Mouse (Mus musculus) stomach, adult 2 months (tissue): ENCODE measurements around the gene Ndufb11. TPM values are rescaled to one million over a fixed set of nuclear protein-coding genes. Genes with fewer than 3 reads are reported as not detected.

ENCODE experiments used
- polyA plus RNA-seq: library from polyadenylated mRNA; depleted of rRNA; stranded (reverse); fragments of >200 nt; gene quantifications from 2 replicates; pipeline ENCODE4 v1.2.3, GENCODE M21; 2012; rRNA removed

Ndufb11 gene
- polyA plus RNA-seq = 39.1 and 42.1 TPM in 2 replicates

DNA sequence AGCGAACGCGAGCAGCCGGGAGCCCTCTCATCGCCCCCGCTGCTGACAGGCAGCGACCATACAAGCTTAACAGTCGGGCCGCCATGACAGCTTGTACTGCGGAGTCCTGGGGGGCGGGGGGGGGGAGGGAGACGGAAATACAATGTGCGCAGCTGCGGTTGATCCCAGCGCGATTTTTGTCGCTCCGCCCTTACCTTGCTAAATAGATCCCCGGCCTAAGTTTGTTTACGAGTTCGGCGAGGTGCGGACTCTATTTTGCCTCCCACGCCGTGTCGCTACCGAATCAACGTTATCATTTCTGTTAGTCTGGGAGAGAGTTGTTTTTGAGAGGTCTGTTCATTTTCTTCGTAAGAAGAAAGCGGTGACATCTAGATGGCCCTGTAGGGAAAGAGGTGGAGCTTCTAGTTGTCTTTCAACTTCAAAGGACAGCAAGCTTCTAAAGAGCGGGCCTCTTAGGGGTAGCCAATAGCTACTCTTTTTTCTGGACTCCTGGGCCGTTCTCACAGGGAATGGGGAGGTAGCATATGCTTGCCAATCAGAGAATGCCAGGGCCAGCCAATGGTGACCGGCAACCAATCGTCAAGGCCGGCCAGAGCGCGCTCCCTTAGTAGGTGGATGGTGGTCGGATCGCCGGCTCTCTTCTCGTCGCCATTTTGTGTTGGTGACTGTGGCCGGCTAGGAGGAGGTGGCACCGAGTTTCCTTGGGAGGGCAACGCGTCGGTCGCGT, at the start of gene Ndufb11, which contains the start of gene Rbm10:
Gene Ndufb11, minus strand, starts transcription at position 444 of the 727 bp plus-strand sequence.
Gene Rbm10, plus strand, starts transcription at position 328 of the 727 bp plus-strand sequence.

GRCm38 (mm10) chrX:20658026-20658652, 40.7 kb upstream of the Ndufb11 start, which contains the start of gene Uba1:
Gene Uba1, plus strand, starts transcription at chrX:20658326.

Other genes with a start within 250 kb of the Ndufb11 start
- 0.03 and 0.16 TPM in 2 replicates for gene Jade3, start 191.9 kb downstream of the Ndufb11 start, polyA plus RNA-seq
- not detected in 2 replicates for gene Rgn, start 67.8 kb downstream of the Ndufb11 start, polyA plus RNA-seq
- gene Rbm10, start 116 bp downstream of the Ndufb11 start, polyA plus RNA-seq = 21.4 and 28.5 TPM in 2 replicates
- 149 and 172 TPM in 2 replicates for gene Uba1, start 40.7 kb upstream of the Ndufb11 start, polyA plus RNA-seq
- 62.6 and 72.1 TPM in 2 replicates for gene Cdk16, start 70.3 kb upstream of the Ndufb11 start, polyA plus RNA-seq
- 0.73 and 1.5 TPM in 2 replicates for gene Usp11, start 86.3 kb upstream of the Ndufb11 start, polyA plus RNA-seq
- gene Araf, start 180.2 kb upstream of the Ndufb11 start, polyA plus RNA-seq = 76.0 and 84.0 TPM in 2 replicates